Mouse (Mus musculus): Measurements from ENCODE around the gene Irgm1. TPM values are rescaled to one million over a fixed set of nuclear protein-coding genes. Genes with fewer than 3 reads are reported as not detected.
A peak's percentile ranks its signal among the peaks of the same experiment; 100 is the strongest.
"Not testable (repeated sequence)": the region's sequence is repeated elsewhere in the genome, so short reads cannot be mapped to it uniquely, and the experiment has no call there.

The Irgm1 gene
- 1.6 TPM in 2 replicates for polyA plus RNA-seq (2015; fragmentation: Nextera tagmentation; extraction: Ambion mirVana)

GRCm38 (mm10) chr11:48871201-48871772, at the start of gene Irgm1:
TSS of gene Irgm1 (minus strand) at chr11:48871683.
- Histone ChIP-seq H3K27me3 (replicated peaks; ENCODE audit: control insufficient read depth, insufficient read depth, low read length) (no peaks in the 10 kb centered on the region; the same call in 1 of the 2 replicates), H3K4me3 (replicated peaks; ENCODE audit: low read length) (peak within 1 kb of the TSS; percentile 43), H3K4me1 (replicated peaks; ENCODE audit: control insufficient read depth, insufficient read depth, low read length) (peaks cover 15% of the 10 kb centered on the region), H3K4me2 (ENCODE audit: low read length) (peak within 1 kb of the TSS; percentile 83), H3K27ac (ENCODE audit: low read length) (no peak within 1 kb of the TSS), H3K9ac (replicated peaks; ENCODE audit: low read depth, low read length) (peak within 1 kb of the TSS; percentile 54), H3K36me3 (ENCODE audit: control insufficient read depth, insufficient read depth) (no peaks in the 10 kb centered on the region), H3K9me3 (ENCODE audit: control insufficient read depth, low read length) (no peaks in the 10 kb centered on the region)
- ATAC-seq: peak; percentile 60
- WGBS: 1% methylated on average over 19 of the region's 19 CpGs

GRCm38 (mm10) chr11:48918380-48918779, 46.9 kb upstream of the Irgm1 start:
- Histone ChIP-seq H3K9ac (replicated peaks; ENCODE audit: low read depth, low read length) (no peak overlapping the region), H3K4me3 (replicated peaks; ENCODE audit: low read length) (no peak overlapping the region), H3K9me3 (ENCODE audit: control insufficient read depth, low read length) (no peaks in the 10 kb centered on the region), H3K36me3 (ENCODE audit: control insufficient read depth, insufficient read depth) (no peaks in the 10 kb centered on the region), H3K4me1 (replicated peaks; ENCODE audit: control insufficient read depth, insufficient read depth, low read length) (no peaks in the 10 kb centered on the region), H3K27ac (ENCODE audit: low read length) (no peak overlapping the region), H3K27me3 (replicated peaks; ENCODE audit: control insufficient read depth, insufficient read depth, low read length) (no peaks in the 10 kb centered on the region), H3K4me2 (ENCODE audit: low read length) (no peak overlapping the region)
- WGBS: 90% methylated on average over 3 of the region's 3 CpGs
- ATAC-seq: no peak

- H3K4me2 ChIP-seq (ENCODE audit: low read length): no peak overlapping the region
- no peaks in the 10 kb centered on the region for H3K36me3 ChIP-seq (ENCODE audit: control insufficient read depth, insufficient read depth)
- H3K9ac ChIP-seq (replicated peaks; ENCODE audit: low read depth, low read length): no peak overlapping the region
- H3K27me3 ChIP-seq (replicated peaks; ENCODE audit: control insufficient read depth, insufficient read depth, low read length): no peaks in the 10 kb centered on the region
- H3K4me3 ChIP-seq (replicated peaks; ENCODE audit: low read length): no peak overlapping the region
- no peaks in the 10 kb centered on the region for H3K9me3 ChIP-seq (ENCODE audit: control insufficient read depth, low read length)
- no peaks in the 10 kb centered on the region for H3K4me1 ChIP-seq (replicated peaks; ENCODE audit: control insufficient read depth, insufficient read depth, low read length)
- no peak for ATAC-seq
- 98% methylated on average over 1 of the region's 1 CpGs for WGBS
- H3K27ac ChIP-seq (ENCODE audit: low read length): no peak overlapping the region
Observed at GRCm38 (mm10) chr11:48913611-48914010, 42.1 kb upstream of the Irgm1 start.

GRCm38 (mm10) chr11:48908459-48908858, 37.0 kb upstream of the Irgm1 start:
- WGBS: 81% methylated on average over 1 of the region's 1 CpGs
- H3K36me3 ChIP-seq (ENCODE audit: control insufficient read depth, insufficient read depth): no peaks in the 10 kb centered on the region

DNA sequence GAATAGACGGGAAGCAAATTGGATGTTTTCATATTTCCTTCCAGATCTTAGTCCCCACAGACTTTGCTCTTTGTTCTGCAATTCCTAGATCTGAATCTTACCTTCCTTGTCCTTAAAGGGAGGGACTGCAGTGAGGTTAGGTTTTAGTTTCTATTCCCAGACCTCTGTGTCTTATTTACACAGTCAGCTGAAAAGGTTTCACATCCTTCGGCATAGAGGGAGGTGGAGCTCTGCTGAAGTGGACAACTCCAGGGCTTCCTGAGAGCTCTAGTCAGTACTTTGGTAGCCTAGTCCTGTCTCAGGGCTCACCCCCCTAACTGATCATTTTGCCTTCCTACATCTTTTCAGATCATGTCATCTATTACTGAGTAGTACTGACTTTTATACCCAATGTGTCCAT, 30.5 kb upstream of the Irgm1 start, which contains the start of gene Gm5431:
Gene Gm5431 (minus strand): TSS at position 194 of the 400 bp plus-strand sequence.
- no peak within 1 kb of the TSS for H3K9ac ChIP-seq (replicated peaks; ENCODE audit: low read depth, low read length)
- no peaks in the 10 kb centered on the region for H3K4me1 ChIP-seq (replicated peaks; ENCODE audit: control insufficient read depth, insufficient read depth, low read length)
- WGBS: 79% methylated on average over 2 of the region's 2 CpGs

More at GRCm38 (mm10) chr11:48908459-48908858, 37.0 kb upstream of the Irgm1 start:
- Histone ChIP-seq H3K27ac (ENCODE audit: low read length) (no peak overlapping the region), H3K4me3 (replicated peaks; ENCODE audit: low read length) (no peak overlapping the region), H3K9ac (replicated peaks; ENCODE audit: low read depth, low read length) (no peak overlapping the region), H3K27me3 (replicated peaks; ENCODE audit: control insufficient read depth, insufficient read depth, low read length) (no peaks in the 10 kb centered on the region), H3K9me3 (ENCODE audit: control insufficient read depth, low read length) (no peaks in the 10 kb centered on the region), H3K4me1 (replicated peaks; ENCODE audit: control insufficient read depth, insufficient read depth, low read length) (no peaks in the 10 kb centered on the region), H3K4me2 (ENCODE audit: low read length) (no peak overlapping the region)
- no peak for ATAC-seq

DNA sequence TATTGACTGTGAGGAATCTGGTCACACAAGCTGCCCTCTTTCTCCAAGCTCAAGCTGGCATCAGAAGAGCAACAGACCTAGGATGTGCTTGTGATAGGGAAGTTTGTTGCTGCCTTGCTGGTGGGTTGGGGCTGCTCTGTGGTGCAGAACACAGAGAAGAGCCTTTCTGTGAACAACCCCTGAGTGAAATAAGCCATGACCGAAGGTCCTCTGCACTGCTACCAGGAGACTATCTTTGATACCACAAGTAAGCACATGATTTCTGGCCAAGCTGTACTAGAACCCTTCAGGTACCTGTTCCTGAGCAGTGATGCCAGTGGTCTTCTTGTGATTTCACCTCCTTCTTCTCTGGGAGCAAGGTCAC, 30.1 kb upstream of the Irgm1 start:
- H3K4me3 ChIP-seq (replicated peaks; ENCODE audit: low read length); H3K27ac ChIP-seq (ENCODE audit: low read length); H3K27me3 ChIP-seq (replicated peaks; ENCODE audit: control insufficient read depth, insufficient read depth, low read length); H3K36me3 ChIP-seq (ENCODE audit: control insufficient read depth, insufficient read depth); H3K9me3 ChIP-seq (ENCODE audit: control insufficient read depth, low read length); H3K4me1 ChIP-seq (replicated peaks; ENCODE audit: control insufficient read depth, insufficient read depth, low read length); H3K9ac ChIP-seq (replicated peaks; ENCODE audit: low read depth, low read length); H3K4me2 ChIP-seq (ENCODE audit: low read length); ATAC-seq: not testable (repeated sequence)
- WGBS: 90% methylated on average over 1 of the region's 1 CpGs

More for the DNA sequence above, 30.5 kb upstream of the Irgm1 start, which contains the start of gene Gm5431:
- no peak for ATAC-seq
- no peaks in the 10 kb centered on the region for H3K36me3 ChIP-seq (ENCODE audit: control insufficient read depth, insufficient read depth)
- H3K4me2 ChIP-seq (ENCODE audit: low read length): no peak within 1 kb of the TSS
- no peak within 1 kb of the TSS for H3K27ac ChIP-seq (ENCODE audit: low read length)
- no peaks in the 10 kb centered on the region for H3K27me3 ChIP-seq (replicated peaks; ENCODE audit: control insufficient read depth, insufficient read depth, low read length)
- no peak within 1 kb of the TSS for H3K4me3 ChIP-seq (replicated peaks; ENCODE audit: low read length)
- no peaks in the 10 kb centered on the region for H3K9me3 ChIP-seq (ENCODE audit: control insufficient read depth, low read length)

DNA sequence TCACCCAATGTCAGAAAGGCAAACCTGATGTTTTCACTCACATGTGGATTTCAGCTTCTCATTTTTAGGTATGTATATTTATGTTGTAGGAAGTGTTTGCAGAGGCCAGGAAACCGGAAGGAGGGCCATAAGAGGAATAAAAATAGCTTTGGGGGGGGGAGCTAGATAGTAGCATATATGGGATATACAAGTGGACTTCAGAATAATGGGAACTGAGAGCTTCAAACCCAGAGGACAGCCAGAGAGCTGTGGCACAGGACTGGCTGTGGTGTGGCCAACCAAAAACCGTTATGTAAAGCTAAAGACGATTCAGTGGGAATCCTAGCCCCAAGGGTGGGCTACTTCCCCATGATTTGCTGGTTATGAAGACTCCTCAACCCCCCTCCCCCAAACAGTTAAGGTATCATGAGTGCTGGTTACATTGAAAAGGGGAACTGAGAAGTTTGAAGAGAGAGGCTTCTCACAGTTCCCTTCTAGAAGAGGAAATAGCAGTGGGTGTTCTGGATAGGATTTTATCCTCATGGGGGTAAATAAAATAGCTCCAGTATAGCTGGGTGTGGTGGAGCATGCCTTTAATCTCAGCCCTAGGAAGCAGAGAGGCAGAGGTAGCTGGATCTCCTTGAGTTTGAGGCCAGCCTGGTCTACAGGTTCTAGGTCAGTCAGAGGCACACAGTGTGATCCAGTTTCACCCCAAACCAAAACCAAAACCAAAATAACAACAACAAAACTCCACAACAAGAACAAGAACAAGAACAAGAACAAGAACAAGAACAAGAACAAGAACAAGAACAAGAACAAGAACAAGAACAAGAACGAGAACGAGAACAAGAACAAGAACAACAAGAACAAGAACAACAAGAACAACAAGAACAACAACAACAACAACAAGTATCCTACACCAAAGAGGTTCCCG, 29.4 kb upstream of the Irgm1 start:
- not testable (repeated sequence) for H3K4me2 ChIP-seq (ENCODE audit: low read length); H3K36me3 ChIP-seq (ENCODE audit: control insufficient read depth, insufficient read depth); ATAC-seq; H3K27ac ChIP-seq (ENCODE audit: low read length); H3K9me3 ChIP-seq (ENCODE audit: control insufficient read depth, low read length); H3K27me3 ChIP-seq (replicated peaks; ENCODE audit: control insufficient read depth, insufficient read depth, low read length); H3K4me3 ChIP-seq (replicated peaks; ENCODE audit: low read length); H3K9ac ChIP-seq (replicated peaks; ENCODE audit: low read depth, low read length); H3K4me1 ChIP-seq (replicated peaks; ENCODE audit: control insufficient read depth, insufficient read depth, low read length)
- WGBS: 84% methylated on average over 6 of the region's 6 CpGs

- Histone ChIP-seq H3K27ac (ENCODE audit: low read length) (no peak overlapping the region), H3K9ac (replicated peaks; ENCODE audit: low read depth, low read length) (no peak overlapping the region), H3K9me3 (ENCODE audit: control insufficient read depth, low read length) (no peaks in the 10 kb centered on the region), H3K4me2 (ENCODE audit: low read length) (no peak overlapping the region), H3K4me1 (replicated peaks; ENCODE audit: control insufficient read depth, insufficient read depth, low read length) (no peaks in the 10 kb centered on the region), H3K4me3 (replicated peaks; ENCODE audit: low read length) (no peak overlapping the region), H3K27me3 (replicated peaks; ENCODE audit: control insufficient read depth, insufficient read depth, low read length) (no peaks in the 10 kb centered on the region), H3K36me3 (ENCODE audit: control insufficient read depth, insufficient read depth) (no peaks in the 10 kb centered on the region)
- 76% methylated on average over 2 of the region's 2 CpGs for WGBS
- no peak for ATAC-seq
Observed at GRCm38 (mm10) chr11:48898812-48899431, 27.4 kb upstream of the Irgm1 start.

DNA sequence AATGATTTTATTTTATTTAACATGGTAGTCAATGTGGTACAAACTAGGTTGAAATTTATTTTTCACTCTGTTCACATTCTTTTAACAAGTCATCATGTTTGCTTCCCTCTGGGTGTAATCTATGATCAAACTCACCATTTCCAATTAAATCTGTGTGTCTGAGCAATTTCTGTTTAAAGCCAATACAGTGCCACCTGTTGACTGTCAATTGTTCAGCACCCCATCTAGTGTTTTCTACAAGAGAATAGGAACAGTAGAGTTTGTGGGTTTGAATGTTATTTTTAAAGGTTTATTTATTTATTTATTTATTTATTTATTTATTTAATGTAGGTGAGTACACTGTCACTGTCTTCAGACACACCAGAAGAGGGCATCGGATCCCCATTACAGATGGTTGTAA, 5.2 kb upstream of the Irgm1 start:
- Histone ChIP-seq H3K36me3 (ENCODE audit: control insufficient read depth, insufficient read depth) (no peaks in the 10 kb centered on the region), H3K9ac (replicated peaks; ENCODE audit: low read depth, low read length) (no peak overlapping the region), H3K4me2 (ENCODE audit: low read length) (no peak overlapping the region), H3K4me3 (replicated peaks; ENCODE audit: low read length) (no peak overlapping the region), H3K9me3 (ENCODE audit: control insufficient read depth, low read length) (no peaks in the 10 kb centered on the region), H3K4me1 (replicated peaks; ENCODE audit: control insufficient read depth, insufficient read depth, low read length) (peaks cover 6% of the 10 kb centered on the region), H3K27ac (ENCODE audit: low read length) (no peak overlapping the region), H3K27me3 (replicated peaks; ENCODE audit: control insufficient read depth, insufficient read depth, low read length) (no peaks in the 10 kb centered on the region; the same call in 1 of the 2 replicates)
- no peak for ATAC-seq
- whole genome bisulfite sequencing: 96% methylated on average over 1 of the region's 1 CpGs

All from forebrain, embryonic 16.5 days (tissue).